Mouse (Mus musculus) kidney, embryonic 15.5 days (tissue): ENCODE measurements around the gene Mettl9. TPM values are rescaled to one million over a fixed set of nuclear protein-coding genes. Genes with fewer than 3 reads are reported as not detected.

Experiments used
- ATAC-seq: fragments of 200-750 bp; cut with Nextera tagmentation; replicated peaks from 2 replicates; pipeline ENCODE4 v1.8.0; 2017; ENCODE audit warnings: moderate TSS enrichment; ENCODE audit not compliant: low FRiP score
- H3K27ac ChIP-seq: fragments of 300-500 bp; sonication (generic); 2 replicates; pipeline ENCODE4 v1.5.1; 2015; ENCODE audit warnings: mild to moderate bottlenecking, inconsistent platforms
- H3K27me3 ChIP-seq: fragments of 300-500 bp; sonication (generic); 2 replicates; pipeline ENCODE4 v1.6.1; 2015; ENCODE audit warnings: inconsistent platforms
- H3K36me3 ChIP-seq: fragments of 300-500 bp; sonication (generic); 2 replicates; pipeline ENCODE4 v1.6.1; 2015; ENCODE audit warnings: inconsistent platforms
- H3K4me1 ChIP-seq: fragments of 300-500 bp; sonication (generic); 2 replicates; pipeline ENCODE4 v1.6.1; 2015; ENCODE audit warnings: inconsistent platforms
- H3K4me2 ChIP-seq: fragments of 300-500 bp; sonication (generic); 2 replicates; pipeline ENCODE4 v1.6.1; 2015; ENCODE audit warnings: moderate library complexity, mild to moderate bottlenecking, inconsistent platforms
- H3K4me3 ChIP-seq: fragments of 300-500 bp; sonication (generic); replicated peaks from 2 replicates; pipeline ENCODE4 v1.5.1; 2015; ENCODE audit warnings: mild to moderate bottlenecking, inconsistent platforms
- H3K9ac ChIP-seq: fragments of 300-500 bp; sonication (generic); 2 replicates; pipeline ENCODE4 v1.6.1; 2015; ENCODE audit warnings: mild to moderate bottlenecking, inconsistent platforms
- H3K9me3 ChIP-seq: fragments of 300-500 bp; sonication (generic); replicated peaks from 2 replicates; pipeline ENCODE4 v1.6.1; 2016; ENCODE audit warnings: inconsistent platforms
- WGBS: fragments of 180-500 bp; shearing (Covaris S2); methylation state at CpG from one replicate; pipeline ENCODE4 v1.1.7; 2015; ENCODE audit warnings: mixed read lengths; 5-methylcytosine and 5-hydroxymethylcytosine counted together
- polyA plus RNA-seq: library from polyadenylated mRNA; unstranded; fragments of >200 nt; fragmentation: Nextera tagmentation; extraction: Ambion mirVana; gene quantifications from 2 replicates; pipeline ENCODE4 v1.2.1, GENCODE M21; 2015

Gene Mettl9
- 163 and 173 TPM in 2 replicates for polyA plus RNA-seq

GRCm38 (mm10) chr7:121033856-121034652 is at the start of gene Mettl9:
Gene Mettl9, plus strand, starts transcription at chr7:121034445.
- ATAC-seq, result peak; percentile 97

GRCm38 (mm10) chr7:120991191-120991590 is 43.1 kb upstream of the Mettl9 start:
- 0 out of 2 replicates have a peak, but pooled peaks cover 1% of the 10 kb centered on the region for H3K27me3 ChIP-seq
- no peak for ATAC-seq
- no peak overlapping the region for H3K27ac ChIP-seq
- H3K4me2 ChIP-seq, result no peak overlapping the region
- WGBS, result 71% methylated on average over 8 of the region's 8 CpGs
- H3K9ac ChIP-seq, result no peak overlapping the region
- H3K4me1 ChIP-seq, result 0 out of 2 replicates have a peak, but pooled peaks cover 3% of the 10 kb centered on the region
- H3K4me3 ChIP-seq, result no peak overlapping the region
- 0 out of 2 replicates have a peak, but pooled peaks cover 2% of the 10 kb centered on the region for H3K9me3 ChIP-seq
- H3K36me3 ChIP-seq, result no peaks in the 10 kb centered on the region

More at GRCm38 (mm10) chr7:121033856-121034652, at the start of gene Mettl9:
- Histone ChIP-seq H3K4me2 (peak within 1 kb of the TSS; percentile 78), H3K4me3 (peak within 1 kb of the TSS; percentile 81), H3K27ac (peak within 1 kb of the TSS; percentile 96), H3K4me1 (peaks cover 26% of the 10 kb centered on the region), H3K9ac (peak within 1 kb of the TSS; percentile 96), H3K36me3 (no peaks in the 10 kb centered on the region), H3K27me3 (peaks cover 16% of the 10 kb centered on the region; the same call in 1 of the 2 replicates), H3K9me3 (no peaks in the 10 kb centered on the region)
- WGBS, result 3% methylated on average over 39 of the region's 43 CpGs

GRCm38 (mm10) chr7:120999021-120999530 is 35.2 kb upstream of the Mettl9 start:
- ATAC-seq, result no peak
- no peaks in the 10 kb centered on the region for H3K36me3 ChIP-seq
- H3K4me3 ChIP-seq, result no peak overlapping the region
- 81% methylated on average over 2 of the region's 2 CpGs for WGBS
- H3K4me2 ChIP-seq, result no peak overlapping the region
- no peaks in the 10 kb centered on the region for H3K27me3 ChIP-seq
- no peaks in the 10 kb centered on the region for H3K4me1 ChIP-seq
- H3K9me3 ChIP-seq, result no peaks in the 10 kb centered on the region
- no peak overlapping the region for H3K27ac ChIP-seq
- H3K9ac ChIP-seq, result no peak overlapping the region

GRCm38 (mm10) chr7:121000065-121000822 is 34.0 kb upstream of the Mettl9 start:
- no peak for ATAC-seq
- peak overlapping the region; percentile 51; the same call in 1 of the 2 replicates for H3K27ac ChIP-seq

GRCm38 (mm10) chr7:121001879-121002278 is 32.4 kb upstream of the Mettl9 start:
- no peak overlapping the region for H3K27ac ChIP-seq
- no peak for ATAC-seq
- no peaks in the 10 kb centered on the region for H3K27me3 ChIP-seq
- H3K9me3 ChIP-seq, result no peaks in the 10 kb centered on the region
- no peaks in the 10 kb centered on the region for H3K36me3 ChIP-seq
- H3K9ac ChIP-seq, result no peak overlapping the region
- WGBS, result 85% methylated on average over 3 of the region's 3 CpGs
- H3K4me2 ChIP-seq, result no peak overlapping the region
- H3K4me1 ChIP-seq, result 0 out of 2 replicates have a peak, but pooled peaks cover 2% of the 10 kb centered on the region
- no peak overlapping the region for H3K4me3 ChIP-seq

More at GRCm38 (mm10) chr7:121000065-121000822, 34.0 kb upstream of the Mettl9 start:
- no peaks in the 10 kb centered on the region for H3K36me3 ChIP-seq
- H3K4me1 ChIP-seq, result no peaks in the 10 kb centered on the region
- WGBS, result 69% methylated on average over 3 of the region's 3 CpGs
- no peaks in the 10 kb centered on the region for H3K27me3 ChIP-seq
- H3K9ac ChIP-seq, result no peak overlapping the region
- no peak overlapping the region for H3K4me3 ChIP-seq
- no peak overlapping the region for H3K4me2 ChIP-seq
- no peaks in the 10 kb centered on the region for H3K9me3 ChIP-seq

GRCm38 (mm10) chr7:121002407-121002928 is 31.8 kb upstream of the Mettl9 start:
- WGBS, result 82% methylated on average over 5 of the region's 5 CpGs
- H3K4me2 ChIP-seq, result no peak overlapping the region
- 0 out of 2 replicates have a peak, but pooled peaks cover 2% of the 10 kb centered on the region for H3K4me1 ChIP-seq
- H3K36me3 ChIP-seq, result no peaks in the 10 kb centered on the region
- no peak for ATAC-seq
- H3K27me3 ChIP-seq, result no peaks in the 10 kb centered on the region
- H3K9ac ChIP-seq, result no peak overlapping the region
- H3K9me3 ChIP-seq, result no peaks in the 10 kb centered on the region
- H3K27ac ChIP-seq, result no peak overlapping the region
- no peak overlapping the region for H3K4me3 ChIP-seq

GRCm38 (mm10) chr7:121003793-121004418 is 30.3 kb upstream of the Mettl9 start:
- 73% methylated on average over 4 of the region's 4 CpGs for WGBS
- ATAC-seq, result peak; percentile 40; the same call in 1 of the 2 replicates
- Histone ChIP-seq H3K4me3 (no peak overlapping the region), H3K36me3 (no peaks in the 10 kb centered on the region), H3K9ac (no peak overlapping the region), H3K4me2 (no peak overlapping the region), H3K27ac (no peak overlapping the region), H3K9me3 (no peaks in the 10 kb centered on the region), H3K4me1 (0 out of 2 replicates have a peak, but pooled peaks cover 2% of the 10 kb centered on the region), H3K27me3 (no peaks in the 10 kb centered on the region)

- H3K9ac ChIP-seq, result no peak overlapping the region
- WGBS, result 57% methylated on average over 10 of the region's 10 CpGs
- H3K4me1 ChIP-seq, result no peaks in the 10 kb centered on the region
- H3K27me3 ChIP-seq, result no peaks in the 10 kb centered on the region
- no peaks in the 10 kb centered on the region for H3K9me3 ChIP-seq
- H3K4me2 ChIP-seq, result no peak overlapping the region
- no peaks in the 10 kb centered on the region for H3K36me3 ChIP-seq
- H3K27ac ChIP-seq, result no peak overlapping the region
- H3K4me3 ChIP-seq, result no peak overlapping the region
- ATAC-seq, result no peak
These were observed 22.2 kb upstream of the Mettl9 start for GRCm38 (mm10) chr7:121011794-121012689.

- Histone ChIP-seq H3K4me2 (no peak overlapping the region), H3K9me3 (no peaks in the 10 kb centered on the region), H3K9ac (no peak overlapping the region), H3K4me1 (no peaks in the 10 kb centered on the region), H3K27me3 (no peaks in the 10 kb centered on the region), H3K36me3 (no peaks in the 10 kb centered on the region), H3K4me3 (no peak overlapping the region), H3K27ac (no peak overlapping the region)
- ATAC-seq, result no peak
- WGBS, result 89% methylated on average over 10 of the region's 10 CpGs
These were observed 19.8 kb upstream of the Mettl9 start for GRCm38 (mm10) chr7:121014486-121014885.

GRCm38 (mm10) chr7:121018778-121019177 is 15.5 kb upstream of the Mettl9 start:
- Histone ChIP-seq H3K27ac (no peak overlapping the region), H3K36me3 (no peaks in the 10 kb centered on the region), H3K9me3 (no peaks in the 10 kb centered on the region), H3K9ac (no peak overlapping the region), H3K4me2 (no peak overlapping the region), H3K4me3 (no peak overlapping the region), H3K4me1 (no peaks in the 10 kb centered on the region), H3K27me3 (no peaks in the 10 kb centered on the region)
- ATAC-seq, result no peak
- 87% methylated on average over 3 of the region's 3 CpGs for WGBS

- H3K36me3 ChIP-seq, result no peaks in the 10 kb centered on the region
- H3K4me3 ChIP-seq, result no peak overlapping the region
- no peaks in the 10 kb centered on the region for H3K4me1 ChIP-seq
- no peak overlapping the region for H3K4me2 ChIP-seq
- H3K9ac ChIP-seq, result no peak overlapping the region
- H3K27ac ChIP-seq, result no peak overlapping the region
- no peaks in the 10 kb centered on the region for H3K27me3 ChIP-seq
- no peak for ATAC-seq
- H3K9me3 ChIP-seq, result no peaks in the 10 kb centered on the region
- 34% methylated on average over 8 of the region's 8 CpGs for WGBS
These were observed 14.0 kb upstream of the Mettl9 start for GRCm38 (mm10) chr7:121020277-121020676.
